Comparison of ENCODE assay signal across 11 mouse cellular contexts in genomic region chr7:143808909-143809308, GRCm38 (mm10). TPM values are rescaled to one million over a fixed set of nuclear protein-coding genes. Genes with fewer than 3 reads are reported as not detected.
DNase-seq lines count a peak whose midpoint lies in the region; ATAC-seq and TF ChIP-seq lines count a peak whose summit lies in the region.
"Had no signal": no experiment of that assay in that cellular context is flagged by ENCODE, and none has a peak within 500 bp of the region (broad histone marks: within the 10 kb centered on the region; RNA-seq: fewer than 3 reads in every experiment).

No protein-coding gene starts in this region.

- H3K4me1 ChIP-seq in intestine, postnatal 0 days (replicated peaks; ENCODE audit: control insufficient read depth, insufficient read depth, low read length), result no peaks in the 10 kb centered on the region; the same call in none of the 2 replicates
- 0 out of 2 replicates have a peak, but pooled peaks cover 6% of the 10 kb centered on the region for H3K4me1 ChIP-seq in intestine, embryonic 15.5 days (replicated peaks)
- H3K4me1 ChIP-seq in limb, embryonic 10.5 days, result no peaks in the 10 kb centered on the region
- H3K4me1 ChIP-seq: limb, embryonic 12.5 days had no signal

- H3K9ac ChIP-seq in intestine, postnatal 0 days (ENCODE audit: low read depth, low read length), result no peak overlapping the region
- H3K9ac ChIP-seq in intestine, embryonic 15.5 days, result no peak overlapping the region
- H3K9ac ChIP-seq: limb, embryonic 12.5 days had no signal

- H3K9me3 ChIP-seq in intestine, postnatal 0 days (ENCODE audit: control insufficient read depth), result no peaks in the 10 kb centered on the region
- H3K9me3 ChIP-seq in intestine, embryonic 15.5 days, result no peaks in the 10 kb centered on the region; the same call in 1 of the 2 replicates
- no peaks in the 10 kb centered on the region for H3K9me3 ChIP-seq in limb, embryonic 10.5 days (replicated peaks)
- H3K9me3 ChIP-seq: limb, embryonic 12.5 days had no signal

- no peak overlapping the region for H3K27ac ChIP-seq in intestine, postnatal 0 days (ENCODE audit: low read depth, low read length)
- H3K27ac ChIP-seq in intestine, embryonic 15.5 days, result no peak overlapping the region
- H3K27ac ChIP-seq in limb, embryonic 10.5 days, result no peak overlapping the region
- H3K27ac ChIP-seq: limb, embryonic 12.5 days had no signal

- H3K4me3 ChIP-seq in intestine, postnatal 0 days (ENCODE audit: low read depth, low read length), result no peak overlapping the region
- H3K4me3 ChIP-seq in intestine, embryonic 15.5 days (replicated peaks), result no peak overlapping the region
- no peak overlapping the region for H3K4me3 ChIP-seq in limb, embryonic 10.5 days
- H3K4me3 ChIP-seq: limb, embryonic 12.5 days had no signal

- no peak for ATAC-seq in intestine, postnatal 0 days
- no peak for ATAC-seq in intestine, embryonic 15.5 days

- H3K27me3 ChIP-seq in intestine, postnatal 0 days (replicated peaks; ENCODE audit: control insufficient read depth, insufficient read depth, low read length), result no peaks in the 10 kb centered on the region
- H3K27me3 ChIP-seq in intestine, embryonic 15.5 days (replicated peaks), result no peaks in the 10 kb centered on the region
- no peaks in the 10 kb centered on the region for H3K27me3 ChIP-seq in limb, embryonic 10.5 days (ENCODE audit: low read depth, poor library complexity, severe bottlenecking)
- H3K27me3 ChIP-seq: limb, embryonic 12.5 days had no signal

- peaks cover 88% of the 10 kb centered on the region for H3K36me3 ChIP-seq in intestine, postnatal 0 days (ENCODE audit: control insufficient read depth, insufficient read depth)
- peaks cover 56% of the 10 kb centered on the region for H3K36me3 ChIP-seq in intestine, embryonic 15.5 days
- peaks cover 94% of the 10 kb centered on the region for H3K36me3 ChIP-seq in limb, embryonic 10.5 days

- no peak overlapping the region for H3K4me2 ChIP-seq in intestine, postnatal 0 days (replicated peaks; ENCODE audit: low read depth)
- no peak overlapping the region for H3K4me2 ChIP-seq in intestine, embryonic 15.5 days (replicated peaks)
- H3K4me2 ChIP-seq: limb, embryonic 12.5 days had no signal

- DNase-seq in A20 (ENCODE audit: low read depth, low spot score) (peak; percentile 59), MEL-GATA-1-ER (ENCODE audit: extremely low read depth, low read depth) (peak; percentile 32)
- DNase-seq in kidney, postnatal 4 days, result peak; percentile 60 to 65
- DNase-seq in limb, embryonic 10.5 days (ENCODE audit: low spot score), result no peak
- DNase-seq in cerebellum, adult 11 months, result no peak
- no peak for DNase-seq in right cerebral cortex, postnatal 36 days (ENCODE audit: low spot score in 2 of 2)
- DNase-seq: heart, postnatal 4 days; right cerebral cortex, postnatal 4 days had no signal

- peak; percentile 82 for TF ChIP-seq CTCF in intestine, postnatal 0 days (IDR thresholded peaks at IDR 0.05; ENCODE audit: low read depth)

- 48% methylated on average over 1 of the region's 1 CpGs for WGBS in intestine, postnatal 0 days
- 43% methylated on average over 1 of the region's 1 CpGs for WGBS in intestine, embryonic 15.5 days
- WGBS in limb, embryonic 10.5 days, result 48% methylated on average over 1 of the region's 1 CpGs

RNA-seq across cellular contexts. Expression of gene Nadsyn1, which starts 13.7 kb away (rescaled TPM):
- 24.8 and 26.4 TPM in 2 replicates for polyA plus RNA-seq in intestine, postnatal 0 days (2015; fragmentation: Nextera tagmentation; extraction: Ambion mirVana)
- 19.4 and 21.1 TPM in 2 replicates for polyA plus RNA-seq in intestine, embryonic 15.5 days (2015; fragmentation: Nextera tagmentation; extraction: Ambion mirVana)
- 10.3 and 10.4 TPM in 2 replicates for polyA plus RNA-seq in limb, embryonic 10.5 days (2016; fragmentation: Nextera tagmentation; extraction: Ambion mirVana)

RNA-seq across cellular contexts. Expression of gene Dhcr7, which starts 14.0 kb away (rescaled TPM):
- 30.4 and 31.2 TPM in 2 replicates for polyA plus RNA-seq in intestine, postnatal 0 days (2015; fragmentation: Nextera tagmentation; extraction: Ambion mirVana)
- 70.2 and 78.9 TPM in 2 replicates for polyA plus RNA-seq in intestine, embryonic 15.5 days (2015; fragmentation: Nextera tagmentation; extraction: Ambion mirVana)
- 69.7 and 70.5 TPM in 2 replicates for polyA plus RNA-seq in limb, embryonic 10.5 days (2016; fragmentation: Nextera tagmentation; extraction: Ambion mirVana)

RNA-seq across cellular contexts. Expression of gene Mrgpre, which starts 24.6 kb away (rescaled TPM):
- polyA plus RNA-seq in intestine, postnatal 0 days (2015; fragmentation: Nextera tagmentation; extraction: Ambion mirVana), result 1.0 and 1.5 TPM in 2 replicates
- polyA plus RNA-seq in intestine, embryonic 15.5 days (2015; fragmentation: Nextera tagmentation; extraction: Ambion mirVana), result 1.2 and 1.3 TPM in 2 replicates
- 1.1 and 1.9 TPM in 2 replicates for polyA plus RNA-seq in limb, embryonic 10.5 days (2016; fragmentation: Nextera tagmentation; extraction: Ambion mirVana)

RNA-seq across cellular contexts. Expression of gene Mrgprg, which starts 42.1 kb away (rescaled TPM):
- polyA plus RNA-seq in intestine, postnatal 0 days (2015; fragmentation: Nextera tagmentation; extraction: Ambion mirVana), result not detected in 2 replicates
- not detected in 2 replicates for polyA plus RNA-seq in intestine, embryonic 15.5 days (2015; fragmentation: Nextera tagmentation; extraction: Ambion mirVana)
- polyA plus RNA-seq in limb, embryonic 10.5 days (2016; fragmentation: Nextera tagmentation; extraction: Ambion mirVana), result not detected in 2 replicates
- polyA plus RNA-seq: limb, embryonic 12.5 days had no signal

RNA-seq across cellular contexts. Expression of gene Osbpl5, which starts 52.1 kb away (rescaled TPM):
- polyA plus RNA-seq in intestine, postnatal 0 days (2015; fragmentation: Nextera tagmentation; extraction: Ambion mirVana), result 11.3 and 13.1 TPM in 2 replicates
- 25.6 and 25.9 TPM in 2 replicates for polyA plus RNA-seq in intestine, embryonic 15.5 days (2015; fragmentation: Nextera tagmentation; extraction: Ambion mirVana)
- 12.3 and 19.9 TPM in 2 replicates for polyA plus RNA-seq in limb, embryonic 10.5 days (2016; fragmentation: Nextera tagmentation; extraction: Ambion mirVana)

Comparison
In these comparisons a context has a peak if more than half of its experiments do, and no peak if none do; other contexts are left out.
1. DNase-seq: peak in A20 (single experiment), MEL-GATA-1-ER (single experiment) and kidney, postnatal 4 days (2 of 2); none in limb, embryonic 10.5 days (single experiment), cerebellum, adult 11 months (single experiment) and right cerebral cortex, postnatal 36 days (0 of 2).